In genomic region chr5:47115882-47116281, GRCm38 (mm10) we compare ENCODE assay signal across 22 mouse cellular contexts.
DNase-seq lines count a peak whose midpoint lies in the region; ATAC-seq lines count a peak whose summit lies in the region.
"Had no signal": no experiment of that assay in that cellular context is flagged by ENCODE, and none has a peak within 500 bp of the region (broad histone marks: within the 10 kb centered on the region; RNA-seq: fewer than 3 reads in every experiment).

No protein-coding gene starts in this region.

- peak; percentile 33; the same call in 1 of the 2 replicates for ATAC-seq in midbrain, embryonic 11.5 days (ENCODE audit: low FRiP score)
- no peak for ATAC-seq in midbrain, embryonic 13.5 days
- no peak for ATAC-seq in liver, embryonic 12.5 days
- ATAC-seq: activated CD4-positive, CD25-positive, alpha-beta regulatory T cell, adult 4 months; CD4-positive, CD25-positive, alpha-beta regulatory T cell, adult 4 months; forebrain, embryonic 13.5 days; forebrain, embryonic 16.5 days; intestine, embryonic 15.5 days had no signal

- no peaks in the 10 kb centered on the region for H3K36me3 ChIP-seq in midbrain, embryonic 11.5 days (ENCODE audit: control insufficient read depth, insufficient read depth, low read length)
- H3K36me3 ChIP-seq in midbrain, embryonic 13.5 days = no peaks in the 10 kb centered on the region
- no peaks in the 10 kb centered on the region for H3K36me3 ChIP-seq in liver, embryonic 12.5 days
- H3K36me3 ChIP-seq: forebrain, embryonic 10.5 days; hindbrain, embryonic 15.5 days; intestine, embryonic 15.5 days had no signal

- H3K9me3 ChIP-seq in midbrain, embryonic 11.5 days (ENCODE audit: control insufficient read depth, low read length) = no peaks in the 10 kb centered on the region
- H3K9me3 ChIP-seq in midbrain, embryonic 13.5 days = no peaks in the 10 kb centered on the region
- no peaks in the 10 kb centered on the region for H3K9me3 ChIP-seq in liver, embryonic 12.5 days (replicated peaks)
- H3K9me3 ChIP-seq: forebrain, embryonic 10.5 days; forebrain, embryonic 13.5 days; hindbrain, embryonic 15.5 days; intestine, embryonic 15.5 days had no signal

- no peaks in the 10 kb centered on the region for H3K27me3 ChIP-seq in midbrain, embryonic 11.5 days (ENCODE audit: control insufficient read depth, insufficient read depth, low read length)
- H3K27me3 ChIP-seq in midbrain, embryonic 13.5 days = no peaks in the 10 kb centered on the region
- no peaks in the 10 kb centered on the region for H3K27me3 ChIP-seq in liver, embryonic 12.5 days (replicated peaks)
- H3K27me3 ChIP-seq: forebrain, embryonic 13.5 days; hindbrain, embryonic 15.5 days; intestine, embryonic 15.5 days had no signal

- no peak overlapping the region for H3K9ac ChIP-seq in midbrain, embryonic 11.5 days (ENCODE audit: low read length)
- H3K9ac ChIP-seq in midbrain, embryonic 13.5 days (replicated peaks) = no peak overlapping the region
- H3K9ac ChIP-seq in liver, embryonic 12.5 days = no peak overlapping the region
- H3K9ac ChIP-seq: forebrain, embryonic 13.5 days; hindbrain, embryonic 15.5 days; intestine, embryonic 15.5 days had no signal

- no peaks in the 10 kb centered on the region for H3K4me1 ChIP-seq in midbrain, embryonic 11.5 days (ENCODE audit: control insufficient read depth, insufficient read depth, low read length)
- H3K4me1 ChIP-seq in midbrain, embryonic 13.5 days (replicated peaks) = no peaks in the 10 kb centered on the region
- H3K4me1 ChIP-seq in liver, embryonic 12.5 days = no peaks in the 10 kb centered on the region
- H3K4me1 ChIP-seq: forebrain, embryonic 10.5 days; forebrain, embryonic 13.5 days; hindbrain, embryonic 15.5 days; intestine, embryonic 15.5 days had no signal

- 68% methylated on average over 5 of the region's 5 CpGs for WGBS in midbrain, embryonic 11.5 days
- 61% methylated on average over 5 of the region's 5 CpGs for WGBS in midbrain, embryonic 13.5 days
- WGBS in liver, embryonic 12.5 days (ENCODE audit: insufficient replicate concordance) = 62% methylated on average over 5 of the region's 5 CpGs

- H3K4me3 ChIP-seq in midbrain, embryonic 11.5 days (ENCODE audit: low read depth, low read length) = no peak overlapping the region
- no peak overlapping the region for H3K4me3 ChIP-seq in midbrain, embryonic 13.5 days (replicated peaks)
- H3K4me3 ChIP-seq in liver, embryonic 12.5 days = no peak overlapping the region
- H3K4me3 ChIP-seq: forebrain, embryonic 10.5 days; forebrain, embryonic 13.5 days; hindbrain, embryonic 15.5 days; intestine, embryonic 15.5 days had no signal

- H3K27ac ChIP-seq in midbrain, embryonic 11.5 days (ENCODE audit: low read depth, low read length) = no peak overlapping the region
- no peak overlapping the region for H3K27ac ChIP-seq in midbrain, embryonic 13.5 days
- H3K27ac ChIP-seq in liver, embryonic 12.5 days = no peak overlapping the region
- H3K27ac ChIP-seq: forebrain, embryonic 10.5 days; forebrain, embryonic 13.5 days; hindbrain, embryonic 15.5 days; intestine, embryonic 15.5 days had no signal

- no peak overlapping the region for H3K4me2 ChIP-seq in midbrain, embryonic 11.5 days
- no peak overlapping the region for H3K4me2 ChIP-seq in midbrain, embryonic 13.5 days (replicated peaks)
- no peak overlapping the region for H3K4me2 ChIP-seq in liver, embryonic 12.5 days
- H3K4me2 ChIP-seq: forebrain, embryonic 13.5 days; heart, embryonic 11.5 days; hindbrain, embryonic 15.5 days; intestine, embryonic 15.5 days had no signal

- DNase-seq in midbrain, embryonic 11.5 days (ENCODE audit: low spot score, missing footprints) = no peak
- peak; percentile 64 for DNase-seq in embryo, embryonic 10.5 days (ENCODE audit: low spot score)
- peak; percentile 52 for DNase-seq in embryo, embryonic 9.5 days (ENCODE audit: extremely low spot score)
- no peak for DNase-seq in left cerebral cortex, adult 9 months (ENCODE audit: low spot score in 2 of 2)
- DNase-seq: adrenal gland, adult 8-10 months; adrenal gland, postnatal 25 days; cerebellum, adult 11-12 months; cerebellum, adult 8-10 months; cerebellum, postnatal 10 days; cerebellum, postnatal 36 days; gastrocnemius, postnatal 10 days; heart, adult 11 months had no signal

Comparison
In these comparisons a context has a peak if more than half of its experiments do, and no peak if none do; other contexts are left out.
1. DNase-seq: peak in embryo, embryonic 10.5 days (single experiment) and embryo, embryonic 9.5 days (single experiment); none in midbrain, embryonic 11.5 days (single experiment) and left cerebral cortex, adult 9 months (0 of 2).